Mouse (Mus musculus) brain, embryonic 14.5 days (tissue): ENCODE measurements around the gene Pcnx.

ENCODE experiments used
- CTCF ChIP-seq: fragments of 200-500 bp; IDR thresholded peaks from 2 replicates; pipeline ENCODE4 v1.5.1; 2012; ENCODE audit warnings: inconsistent platforms, mild to moderate bottlenecking, moderate library complexity, borderline replicate concordance; ENCODE audit not compliant: insufficient read depth, insufficient read length; ENCODE audit errors: extremely low read depth
- POLR2A ChIP-seq: fragments of 200-500 bp; IDR thresholded peaks from 2 replicates; pipeline ENCODE4 v1.6.1; 2012; ENCODE audit warnings: mild to moderate bottlenecking, inconsistent platforms, borderline replicate concordance; ENCODE audit not compliant: poor library complexity, insufficient read depth, insufficient read length, severe bottlenecking; ENCODE audit errors: extremely low read depth

- TF ChIP-seq POLR2A (no peak), CTCF (no peak)
Observed at GRCm38 (mm10) chr12:81828355-81828754, 31.5 kb upstream of the Pcnx start.
